Mouse (Mus musculus) 3T3-L1 (cell line): ENCODE measurements at regions not wholly inside any gene's neighbourhood (a gene's known extent, or its start where the extent isn't known, plus 50 kb on each side); places are given as distances from the start of the nearest gene placed in this dataset.

Experiments used
- DNase-seq: peaks from one replicate; pipeline ENCODE4 v3.0.0-alpha.2; 2015; ENCODE audit warnings: low read depth, low spot score

DNA sequence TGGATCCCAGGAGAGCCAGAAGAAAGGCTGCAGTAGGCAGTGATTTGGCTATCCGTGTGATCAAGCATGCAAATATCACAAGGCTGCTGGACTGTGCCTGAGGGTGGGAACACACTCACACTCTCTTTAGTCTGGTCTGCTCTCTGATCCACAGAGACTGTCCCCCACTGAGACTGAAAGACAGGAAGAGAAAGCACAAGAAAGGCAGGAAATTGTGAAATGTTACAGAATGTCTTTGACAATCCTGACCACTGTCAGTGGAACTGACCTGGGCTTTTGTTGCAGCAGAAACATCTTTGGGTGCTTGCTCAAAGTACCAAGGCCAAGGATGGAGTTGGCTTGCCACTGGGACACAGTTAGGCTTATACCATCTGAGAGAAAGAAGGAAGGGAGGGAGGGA is 52.3 kb upstream of the Gpd2 start:
- no peak for DNase-seq

DNA sequence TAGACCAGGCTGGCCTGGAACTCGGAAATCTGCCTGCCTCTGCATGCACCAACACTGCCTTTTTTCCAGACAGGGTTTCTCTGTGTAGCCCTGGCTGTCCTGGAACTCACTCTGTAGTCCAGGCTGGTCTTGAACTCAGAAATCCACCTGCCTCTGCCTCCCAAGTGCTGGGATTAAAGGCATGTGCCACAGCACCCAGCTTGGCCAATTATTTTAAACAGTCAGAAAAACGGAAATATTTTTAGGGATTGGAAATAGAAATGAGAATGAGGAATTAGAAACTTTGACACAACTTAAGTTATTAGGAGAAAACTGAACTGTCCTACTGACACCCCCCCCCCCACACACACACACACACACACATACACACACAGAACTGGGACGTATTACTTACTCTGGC is 54.3 kb upstream of the Gpd2 start:
- DNase-seq: peak; percentile 47

DNA sequence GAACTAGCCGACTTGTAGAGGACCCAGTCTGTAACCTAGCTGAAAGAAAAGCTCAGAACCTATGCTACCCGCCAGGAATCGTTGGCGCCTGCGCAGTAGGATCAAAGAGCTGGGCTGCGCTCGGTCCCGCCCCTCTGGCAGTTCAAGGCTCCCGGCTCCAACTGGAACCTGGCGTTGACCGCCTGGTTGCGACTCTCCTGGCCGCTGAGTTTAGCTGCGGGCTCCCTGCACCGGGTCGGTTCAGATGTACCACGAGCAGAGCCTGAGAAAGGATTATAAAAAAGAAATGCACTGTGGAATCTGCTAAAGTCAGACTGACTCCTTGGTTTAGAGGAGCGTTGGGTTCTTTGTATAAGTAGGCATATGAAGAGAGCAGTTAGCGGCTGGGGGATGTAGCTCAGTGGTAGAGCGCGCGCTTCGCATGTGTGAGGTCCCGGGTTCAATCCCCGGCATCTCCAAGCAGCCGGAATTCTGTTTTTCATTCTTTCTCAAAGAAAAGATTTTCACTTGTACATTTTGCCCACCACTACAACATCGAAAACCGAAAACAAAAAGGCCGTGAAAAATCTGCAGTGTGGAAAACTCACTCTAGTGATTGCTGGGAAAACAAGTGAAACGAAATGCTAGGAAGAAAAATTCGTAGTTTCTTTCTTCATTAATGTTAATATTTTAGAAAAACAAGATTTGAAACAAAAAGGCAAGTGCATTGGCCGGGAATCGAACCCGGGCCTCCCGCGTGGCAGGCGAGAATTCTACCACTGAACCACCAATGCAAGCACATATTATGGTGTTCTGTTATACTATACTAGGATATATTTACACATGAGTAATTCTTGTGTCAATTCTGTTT is 55.5 kb upstream of the Gpd2 start:
- peak; percentile 95 for DNase-seq

DNA sequence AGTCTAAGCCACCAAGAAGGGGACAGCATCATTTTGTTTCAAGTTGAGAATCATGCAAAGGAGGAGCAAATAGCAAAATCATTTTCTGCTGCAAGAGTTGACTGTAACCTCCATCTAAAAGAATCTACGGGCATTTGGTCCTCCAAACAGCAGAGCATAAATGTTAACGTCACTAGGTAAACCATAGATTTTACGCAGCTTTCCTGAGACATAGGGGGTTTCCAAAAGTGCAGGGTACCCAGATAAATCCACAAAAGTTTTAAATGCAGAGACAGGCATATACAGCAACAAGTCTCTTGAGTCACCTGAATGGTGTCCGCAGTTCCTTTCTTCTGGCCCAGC is 56.1 kb upstream of the Gpd2 start:
- no peak for DNase-seq

DNA sequence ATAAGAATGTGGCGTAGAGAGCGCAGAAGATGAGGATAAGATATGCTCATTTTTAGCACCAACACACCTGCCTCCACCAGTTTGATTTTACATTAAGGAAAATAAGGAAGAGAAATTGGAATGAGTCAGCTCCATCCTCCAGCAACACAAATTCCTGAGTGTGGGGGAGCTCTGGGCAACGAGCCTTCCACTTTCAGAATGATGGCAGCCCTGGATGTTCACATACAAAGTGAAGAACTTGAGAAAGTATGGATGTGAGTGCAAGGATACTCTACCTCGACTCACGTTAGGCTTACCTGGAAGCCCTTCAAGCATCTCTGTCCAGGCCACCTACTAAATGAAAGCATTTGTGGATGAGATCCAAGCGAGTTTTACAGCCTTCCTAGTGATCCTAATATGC is 54.3 kb upstream of the Nr4a2 start:
- peak; percentile 61 for DNase-seq

DNA sequence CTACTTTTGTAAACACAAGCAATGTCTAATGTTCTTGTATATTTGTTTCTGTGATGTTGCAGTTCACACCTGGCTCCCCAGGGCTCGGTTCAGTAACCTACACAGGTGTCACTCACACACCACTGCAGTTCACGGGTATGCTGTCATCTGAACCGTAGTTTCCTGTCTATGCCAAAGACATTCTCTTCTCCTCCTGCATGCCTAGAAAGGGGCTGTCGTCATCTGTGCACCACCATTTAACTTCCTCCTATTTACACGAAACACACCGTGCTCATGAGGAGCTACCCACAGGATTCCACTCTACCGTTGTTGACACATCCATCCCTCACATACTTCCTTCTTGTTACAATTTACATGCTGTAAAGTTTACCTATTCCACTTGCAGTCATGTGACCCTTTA is 52.7 kb upstream of the Nr4a2 start:
- DNase-seq: no peak

DNA sequence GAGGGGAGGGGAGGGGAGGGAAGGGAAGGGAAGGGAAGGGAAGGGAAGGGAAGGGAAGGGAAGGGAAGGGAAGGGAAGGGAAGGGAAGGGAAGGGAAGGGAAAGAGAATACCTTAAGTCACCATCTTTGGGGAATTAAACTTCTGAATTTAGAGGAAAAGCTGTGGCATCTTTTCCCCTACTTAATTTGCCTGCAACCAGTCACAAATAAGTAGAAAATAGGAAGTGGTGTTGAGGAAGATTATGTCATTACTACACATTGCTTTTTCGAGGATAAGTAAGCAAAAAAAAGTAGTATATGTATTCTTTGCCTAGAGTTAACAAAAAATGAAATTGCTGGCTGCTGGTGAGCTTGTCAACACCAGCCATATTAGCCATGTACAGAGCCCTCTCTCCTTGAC is 51.4 kb upstream of the Nr4a2 start:
- no peak for DNase-seq
